Mouse (Mus musculus) monocyte, adult 5-6 weeks (primary cell): ENCODE results near the gene Hoxc13. TPM values are rescaled to one million over a fixed set of nuclear protein-coding genes. Genes with fewer than 3 reads are reported as not detected.

Experiments
- ATAC-seq: fragments of 153-309, 156-312 bp; replicated peaks from 2 replicates; pipeline ENCODE4 v1.8.0; 2017; ENCODE audit warnings: mild to moderate bottlenecking; ENCODE audit not compliant: low TSS enrichment, insufficient number of reproducible peaks, severe bottlenecking, poor library complexity, low FRiP score
- total RNA-seq: library from RNA; stranded (forward); fragments of 200-1000, 200-491, 200-594 nt; gene quantifications from 3 replicates; pipeline ENCODE4 v1.2.3, GENCODE M21; 2017

Hoxc13 gene
- total RNA-seq, 1 experiment from 2014 or later, result not detected

GRCm38 (mm10) chr15:102934438-102934837, 13.5 kb downstream of the Hoxc13 start:
- ATAC-seq, result no peak

GRCm38 (mm10) chr15:102934897-102935296, 14.0 kb downstream of the Hoxc13 start:
- no peak for ATAC-seq

- ATAC-seq, result no peak
Measured at GRCm38 (mm10) chr15:102936279-102936972, 15.5 kb downstream of the Hoxc13 start, which contains the start of gene Hoxc12. TSS of gene Hoxc12 (plus strand) at chr15:102936757.

GRCm38 (mm10) chr15:102937036-102937666, 16.2 kb downstream of the Hoxc13 start:
- ATAC-seq, result no peak

- no peak for ATAC-seq
Measured at GRCm38 (mm10) chr15:102939256-102940155, 18.6 kb downstream of the Hoxc13 start.

GRCm38 (mm10) chr15:102942739-102943467, 22.0 kb downstream of the Hoxc13 start:
- no peak for ATAC-seq

GRCm38 (mm10) chr15:102943468-102943813, 22.5 kb downstream of the Hoxc13 start:
- no peak for ATAC-seq

- ATAC-seq, result no peak
Measured at GRCm38 (mm10) chr15:102945185-102946077, 24.5 kb downstream of the Hoxc13 start.

- ATAC-seq, result no peak
Measured at GRCm38 (mm10) chr15:102947276-102947675, 26.4 kb downstream of the Hoxc13 start.

- no peak for ATAC-seq
Measured at GRCm38 (mm10) chr15:102948842-102949241, 27.9 kb downstream of the Hoxc13 start.

GRCm38 (mm10) chr15:102949696-102950095, 28.8 kb downstream of the Hoxc13 start:
- ATAC-seq, result no peak

GRCm38 (mm10) chr15:102950877-102951276, 30.0 kb downstream of the Hoxc13 start:
- ATAC-seq, result no peak

GRCm38 (mm10) chr15:102953561-102953960, 32.7 kb downstream of the Hoxc13 start:
- no peak for ATAC-seq

GRCm38 (mm10) chr15:102954192-102955006, 33.5 kb downstream of the Hoxc13 start, which contains the start of gene Hoxc11:
TSS of gene Hoxc11 (plus strand) at chr15:102954427.
- ATAC-seq, result no peak

GRCm38 (mm10) chr15:102955007-102955382, 34.1 kb downstream of the Hoxc13 start:
- no peak for ATAC-seq

- no peak for ATAC-seq
Measured at GRCm38 (mm10) chr15:102955833-102956640, 35.1 kb downstream of the Hoxc13 start.
